20 mouse cellular contexts compared by ENCODE assay signal in the genomic region with DNA sequence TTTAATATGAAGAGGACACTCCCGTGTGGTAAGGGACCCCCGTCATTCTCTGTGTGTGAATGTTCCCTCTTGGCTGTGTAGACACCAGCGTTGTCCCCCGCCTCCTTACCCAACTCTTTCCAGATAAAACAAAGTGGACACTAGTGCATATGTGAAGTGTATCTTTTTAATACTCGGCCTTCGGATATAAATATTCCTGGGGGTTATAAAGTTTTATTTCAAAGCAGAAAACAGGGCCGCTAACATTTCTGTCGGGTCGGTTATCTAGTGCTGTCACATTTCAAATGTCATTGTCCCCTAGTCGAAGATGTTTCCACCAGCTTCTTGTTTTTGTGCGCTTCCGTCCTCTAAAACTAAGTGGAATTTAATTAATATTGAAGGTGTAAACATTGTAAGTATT. TPM values are rescaled to one million over a fixed set of nuclear protein-coding genes. Genes with fewer than 3 reads are reported as not detected.
DNase-seq lines count a peak whose midpoint lies in the region; ATAC-seq and TF ChIP-seq lines count a peak whose summit lies in the region.
"Had no signal": no experiment of that assay in that cellular context is flagged by ENCODE, and none has a peak within 500 bp of the region (broad histone marks: within the 10 kb centered on the region; RNA-seq: fewer than 3 reads in every experiment).

No protein-coding gene starts in this region.

- intact Hi-C loops in heart, postnatal 10 days (cut with DNase I): loop anchor here (5.0 kb wide), 2 partner anchors 163 to 192 kb away; a partner anchor contains a TSS

- H3K27ac ChIP-seq in heart, embryonic 16.5 days (ENCODE audit: low read length): peak overlapping the region; percentile 94
- no peak overlapping the region for H3K27ac ChIP-seq in embryonic facial prominence, embryonic 11.5 days (replicated peaks; ENCODE audit: low read depth, low read length)
- peak overlapping the region; percentile 72 for H3K27ac ChIP-seq in embryonic facial prominence, embryonic 14.5 days (replicated peaks; ENCODE audit: low read depth, low read length)
- peak overlapping the region; percentile 90; the same call in 1 of the 2 replicates for H3K27ac ChIP-seq in limb, embryonic 15.5 days
- no peak overlapping the region for H3K27ac ChIP-seq in layer of hippocampus, adult 2 months
- H3K27ac ChIP-seq: hindbrain, embryonic 13.5 days; midbrain, embryonic 15.5 days; neural tube, embryonic 13.5 days had no signal

- peak overlapping the region; percentile 58 for H3K4me2 ChIP-seq in heart, embryonic 16.5 days (ENCODE audit: low read depth, low read length)
- no peak overlapping the region for H3K4me2 ChIP-seq in embryonic facial prominence, embryonic 11.5 days (ENCODE audit: low read depth, low read length)
- peak overlapping the region; percentile 67 for H3K4me2 ChIP-seq in embryonic facial prominence, embryonic 14.5 days (ENCODE audit: low read depth, low read length)
- H3K4me2 ChIP-seq in limb, embryonic 15.5 days: peak overlapping the region; percentile 69
- H3K4me2 ChIP-seq: hindbrain, embryonic 13.5 days; midbrain, embryonic 15.5 days; neural tube, embryonic 13.5 days had no signal

- H3K9ac ChIP-seq in heart, embryonic 16.5 days (ENCODE audit: low read length): peak overlapping the region; percentile 92
- peak overlapping the region; percentile 70; the same call in 1 of the 2 replicates for H3K9ac ChIP-seq in embryonic facial prominence, embryonic 11.5 days (replicated peaks; ENCODE audit: low read length)
- H3K9ac ChIP-seq in embryonic facial prominence, embryonic 14.5 days (ENCODE audit: low read depth, low read length): peak overlapping the region; percentile 74
- peak overlapping the region; percentile 84 for H3K9ac ChIP-seq in limb, embryonic 15.5 days
- H3K9ac ChIP-seq: hindbrain, embryonic 13.5 days; midbrain, embryonic 15.5 days; neural tube, embryonic 13.5 days had no signal

- ATAC-seq in heart, embryonic 16.5 days (replicated peaks; ENCODE audit: extremely low read depth, insufficient read depth, low FRiP score): no peak
- no peak for ATAC-seq in embryonic facial prominence, embryonic 11.5 days (replicated peaks; ENCODE audit: insufficient number of reproducible peaks, low FRiP score, low TSS enrichment, low read depth)
- ATAC-seq in embryonic facial prominence, embryonic 14.5 days (ENCODE audit: low read depth): no peak
- no peak for ATAC-seq in limb, embryonic 15.5 days (ENCODE audit: insufficient number of reproducible peaks, low FRiP score, low TSS enrichment, low read depth)
- ATAC-seq: midbrain, embryonic 15.5 days; Patski had no signal

- 0 out of 2 replicates have a peak, but pooled peaks cover 5% of the 10 kb centered on the region for H3K27me3 ChIP-seq in heart, embryonic 16.5 days (ENCODE audit: control insufficient read depth, insufficient read depth, low read length)
- H3K27me3 ChIP-seq in embryonic facial prominence, embryonic 11.5 days (ENCODE audit: control insufficient read depth, insufficient read depth, low read length): peaks cover 64% of the 10 kb centered on the region
- H3K27me3 ChIP-seq in embryonic facial prominence, embryonic 14.5 days (replicated peaks; ENCODE audit: control insufficient read depth, insufficient read depth, low read length): peaks cover 96% of the 10 kb centered on the region
- H3K27me3 ChIP-seq in limb, embryonic 15.5 days: peaks cover 48% of the 10 kb centered on the region
- H3K27me3 ChIP-seq: CH12.LX had no signal

- H3K4me1 ChIP-seq in heart, embryonic 16.5 days (ENCODE audit: control insufficient read depth, insufficient read depth, low read length): peaks cover 7% of the 10 kb centered on the region; the same call in 1 of the 2 replicates
- H3K4me1 ChIP-seq in embryonic facial prominence, embryonic 11.5 days (ENCODE audit: control insufficient read depth, insufficient read depth, low read length): no peaks in the 10 kb centered on the region; the same call in none of the 2 replicates
- H3K4me1 ChIP-seq in embryonic facial prominence, embryonic 14.5 days (ENCODE audit: control insufficient read depth, insufficient read depth, low read length): peaks cover 5% of the 10 kb centered on the region; the same call in 1 of the 2 replicates
- peaks cover 43% of the 10 kb centered on the region for H3K4me1 ChIP-seq in limb, embryonic 15.5 days

- no peak for TF ChIP-seq CTCF in layer of hippocampus, adult 2 months (conservative IDR thresholded peaks at IDR 0.05)

- no peak for DNase-seq in heart, postnatal 10 days
- peak; percentile 4 for DNase-seq in embryonic facial prominence, embryonic 11.5 days (ENCODE audit: low spot score)
- no peak for DNase-seq in embryonic facial prominence, embryonic 14.5 days (ENCODE audit: low spot score)
- DNase-seq in spleen, postnatal 14 days (ENCODE audit: low spot score in 2 of 2): no peak
- no peak for DNase-seq in cerebellum, postnatal 36 days
- DNase-seq in layer of hippocampus, adult 2 months (ENCODE audit: low spot score in 2 of 2): no peak
- DNase-seq: adrenal gland, adult 2 months; cerebellum, adult 9-11 months; kidney, adult 9 months; lung, postnatal 14 days; spleen, adult 18-20 months; thymus, adult 2 months had no signal

- H3K4me3 ChIP-seq in heart, embryonic 16.5 days (ENCODE audit: low read length): peak overlapping the region; percentile 75
- H3K4me3 ChIP-seq in embryonic facial prominence, embryonic 11.5 days (ENCODE audit: low read depth, low read length): peak overlapping the region; percentile 51
- peak overlapping the region; percentile 47 for H3K4me3 ChIP-seq in embryonic facial prominence, embryonic 14.5 days (ENCODE audit: low read depth, low read length)
- peak overlapping the region; percentile 59 for H3K4me3 ChIP-seq in limb, embryonic 15.5 days
- no peak overlapping the region for H3K4me3 ChIP-seq in layer of hippocampus, adult 2 months
- H3K4me3 ChIP-seq: hindbrain, embryonic 13.5 days; midbrain, embryonic 15.5 days; neural tube, embryonic 13.5 days had no signal

- H3K9me3 ChIP-seq in heart, embryonic 16.5 days (replicated peaks; ENCODE audit: control insufficient read depth, low read length): no peaks in the 10 kb centered on the region
- no peaks in the 10 kb centered on the region for H3K9me3 ChIP-seq in embryonic facial prominence, embryonic 11.5 days (replicated peaks; ENCODE audit: control insufficient read depth, low read length)
- no peaks in the 10 kb centered on the region for H3K9me3 ChIP-seq in embryonic facial prominence, embryonic 14.5 days (ENCODE audit: control insufficient read depth, low read length)
- H3K9me3 ChIP-seq in limb, embryonic 15.5 days: no peaks in the 10 kb centered on the region
- H3K9me3 ChIP-seq: hindbrain, embryonic 13.5 days; midbrain, embryonic 15.5 days; neural tube, embryonic 13.5 days had no signal

- no peaks in the 10 kb centered on the region for H3K36me3 ChIP-seq in heart, embryonic 16.5 days (ENCODE audit: control insufficient read depth, insufficient read depth)
- H3K36me3 ChIP-seq in embryonic facial prominence, embryonic 11.5 days (replicated peaks; ENCODE audit: control insufficient read depth, insufficient read depth, low read depth, low read length): no peaks in the 10 kb centered on the region
- H3K36me3 ChIP-seq in embryonic facial prominence, embryonic 14.5 days (ENCODE audit: control insufficient read depth, insufficient read depth, low read length): no peaks in the 10 kb centered on the region
- H3K36me3 ChIP-seq in limb, embryonic 15.5 days: no peaks in the 10 kb centered on the region
- H3K36me3 ChIP-seq: hindbrain, embryonic 13.5 days; midbrain, embryonic 15.5 days; neural tube, embryonic 13.5 days had no signal

- 3% methylated on average over 12 of the region's 12 CpGs for WGBS in heart, embryonic 16.5 days
- under 1% methylated on average over 12 of the region's 12 CpGs for WGBS in embryonic facial prominence, embryonic 11.5 days
- WGBS in embryonic facial prominence, embryonic 14.5 days: 5% methylated on average over 12 of the region's 12 CpGs
- 17% methylated on average over 12 of the region's 12 CpGs for WGBS in limb, embryonic 15.5 days

RNA-seq across cellular contexts. Expression of a gene that starts 3.3 kb away (rescaled TPM):
- polyA plus RNA-seq in heart, embryonic 16.5 days (2015; fragmentation: Nextera tagmentation; extraction: Ambion mirVana): 9.0 and 9.3 TPM in 2 replicates
- 10 to 100 TPM; 52.5 to 58.9 TPM for total RNA-seq in heart, postnatal 10 days (2021)
- polyA plus RNA-seq in embryonic facial prominence, embryonic 11.5 days (2014; fragmentation: Nextera tagmentation; extraction: Ambion mirVana): 8.3 and 8.7 TPM in 2 replicates
- 2.9 and 3.6 TPM in 2 replicates for polyA plus RNA-seq in embryonic facial prominence, embryonic 14.5 days (2014; fragmentation: Nextera tagmentation; extraction: Ambion mirVana)
- 5.0 and 6.6 TPM in 2 replicates for polyA plus RNA-seq in limb, embryonic 15.5 days (2015; fragmentation: Nextera tagmentation; extraction: Ambion mirVana)
- not detected for total RNA-seq in layer of hippocampus, adult 2 months (2021)
- total RNA-seq: CH12.LX; left cerebral cortex, postnatal 36 days had no signal
- polyA plus RNA-seq: hindbrain, embryonic 13.5 days; midbrain, embryonic 15.5 days had no signal

Comparison
In these comparisons a context has a peak if more than half of its experiments do, and no peak if none do; other contexts are left out.
1. H3K27ac ChIP-seq: peak in heart, embryonic 16.5 days (single experiment), embryonic facial prominence, embryonic 14.5 days (single experiment) and limb, embryonic 15.5 days (single experiment); none in embryonic facial prominence, embryonic 11.5 days (single experiment) and layer of hippocampus, adult 2 months (single experiment).
2. Peak in every context shown above with its lines, with median percentiles within 50 percentile points of each other: H3K9ac ChIP-seq.